Mouse (Mus musculus): ENCODE measurements around the gene Wdr11. TPM values are rescaled to one million over a fixed set of nuclear protein-coding genes. Genes with fewer than 3 reads are reported as not detected.

The Wdr11 gene
- total RNA-seq (2014; rRNA removed) (40.1 and 49.5 TPM in 2 replicates), polyA plus RNA-seq (2015; fragmentation: Nextera tagmentation; extraction: Ambion mirVana) (28.1 and 29.4 TPM in 2 replicates)

DNA sequence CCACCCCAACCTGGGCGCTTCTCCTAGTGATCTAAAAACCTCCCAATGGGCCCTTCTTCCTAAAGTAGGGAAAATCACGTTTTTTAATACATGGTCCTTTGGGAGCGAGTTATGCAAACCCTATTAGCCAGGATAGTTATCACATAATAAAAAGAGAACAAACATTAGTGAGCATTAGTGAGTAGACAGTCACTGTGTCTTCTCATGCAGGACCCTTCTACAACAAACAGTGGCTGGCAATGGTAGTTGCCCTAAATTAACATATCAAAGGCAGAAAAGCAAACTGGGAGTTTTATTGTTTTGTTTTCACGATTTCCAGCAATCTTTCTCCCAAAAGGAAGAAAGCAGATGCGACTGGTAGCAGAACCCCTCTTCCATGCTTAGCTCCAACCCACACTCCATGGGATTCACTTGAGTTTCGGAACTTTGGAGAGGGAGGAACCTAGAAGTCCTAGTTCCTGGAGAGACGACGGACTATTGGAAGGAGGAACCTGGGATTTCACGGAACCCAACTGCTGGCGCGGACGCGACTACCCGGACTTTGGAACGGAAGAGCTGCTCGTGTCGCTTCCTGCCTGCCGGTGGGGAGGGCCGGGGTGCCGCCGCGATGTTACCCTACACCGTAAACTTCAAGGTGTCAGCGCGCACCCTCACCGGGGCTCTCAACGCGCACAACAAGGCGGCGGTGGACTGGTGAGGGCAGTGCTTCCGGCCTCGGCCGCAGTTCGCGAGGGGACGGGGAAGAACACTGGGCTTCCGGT is at the start of gene Wdr11:
Gene Wdr11 (plus strand): TSS at position 493 of the 761 bp plus-strand sequence.
- peak within 1 kb of the TSS; percentile 62 for H3K4me2 ChIP-seq (ENCODE audit: low read depth, low read length, poor library complexity, severe bottlenecking)
- 0 out of 2 replicates have a peak, but pooled peaks cover 2% of the 10 kb centered on the region for H3K4me1 ChIP-seq (ENCODE audit: insufficient read depth, low read length)
- H3K4me3 ChIP-seq (ENCODE audit: low read depth, low read length) = peak within 1 kb of the TSS; percentile 68
- no peak for TF ChIP-seq CTCF (IDR thresholded peaks at IDR 0.05)
- H3K27ac ChIP-seq (ENCODE audit: low read depth, low read length) = peak within 1 kb of the TSS; percentile 88
- 4% methylated on average over 37 of the region's 37 CpGs for WGBS
- H3K27me3 ChIP-seq (ENCODE audit: insufficient read depth, low read length) = no peaks in the 10 kb centered on the region
- no peaks in the 10 kb centered on the region for H3K9me3 ChIP-seq (ENCODE audit: low read length)
- ATAC-seq (ENCODE audit: low FRiP score) (peak; percentile 84), DNase-seq (ENCODE audit: low spot score) (peak; percentile 88)
- H3K36me3 ChIP-seq (ENCODE audit: insufficient read depth, low read length) = no peaks in the 10 kb centered on the region
- peak within 1 kb of the TSS; percentile 77 for H3K9ac ChIP-seq (replicated peaks; ENCODE audit: low read length, poor library complexity, severe bottlenecking)

DNA sequence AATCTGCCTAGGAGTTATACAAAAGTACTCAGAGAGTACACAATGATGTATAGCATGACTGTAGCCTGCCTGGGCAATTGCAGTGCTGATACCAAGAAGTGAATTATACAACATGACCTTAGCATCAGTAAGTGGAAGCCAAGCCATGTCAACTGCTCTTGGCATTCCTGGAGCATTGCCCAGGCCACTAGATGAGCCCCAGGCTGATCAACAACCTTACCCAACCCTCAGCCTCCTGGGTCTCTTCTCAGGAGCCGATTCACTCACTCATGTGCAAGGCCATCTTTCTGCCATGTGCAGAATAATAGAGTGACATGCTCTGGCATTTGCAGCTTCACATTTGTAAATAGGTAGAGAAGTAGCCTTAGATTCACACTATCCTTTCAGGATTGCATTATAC is 24.1 kb upstream of the Wdr11 start:
- 41% methylated on average over 1 of the region's 1 CpGs for WGBS
- H3K9ac ChIP-seq (replicated peaks; ENCODE audit: low read length, poor library complexity, severe bottlenecking) = no peak overlapping the region
- H3K27ac ChIP-seq (ENCODE audit: low read depth, low read length) = no peak overlapping the region
- H3K36me3 ChIP-seq (ENCODE audit: insufficient read depth, low read length) = no peaks in the 10 kb centered on the region
- no peak overlapping the region for H3K4me3 ChIP-seq (ENCODE audit: low read depth, low read length)
- no peaks in the 10 kb centered on the region for H3K27me3 ChIP-seq (ENCODE audit: insufficient read depth, low read length)
- no peaks in the 10 kb centered on the region for H3K9me3 ChIP-seq (ENCODE audit: low read length)
- peak; percentile 15 for DNase-seq (ENCODE audit: low spot score)
- no peak overlapping the region for H3K4me2 ChIP-seq (ENCODE audit: low read depth, low read length, poor library complexity, severe bottlenecking)
- TF ChIP-seq CTCF (IDR thresholded peaks at IDR 0.05) = no peak
- no peak for ATAC-seq (ENCODE audit: low FRiP score)
- no peaks in the 10 kb centered on the region for H3K4me1 ChIP-seq (ENCODE audit: insufficient read depth, low read length)

GRCm38 (mm10) chr7:129568338-129568737 is 23.3 kb upstream of the Wdr11 start:
- H3K36me3 ChIP-seq (ENCODE audit: insufficient read depth, low read length) = no peaks in the 10 kb centered on the region
- no peaks in the 10 kb centered on the region for H3K9me3 ChIP-seq (ENCODE audit: low read length)
- ATAC-seq (ENCODE audit: low FRiP score) = no peak
- H3K4me2 ChIP-seq (ENCODE audit: low read depth, low read length, poor library complexity, severe bottlenecking) = no peak overlapping the region
- no peak overlapping the region for H3K4me3 ChIP-seq (ENCODE audit: low read depth, low read length)
- no peak for TF ChIP-seq CTCF (IDR thresholded peaks at IDR 0.05)
- no peaks in the 10 kb centered on the region for H3K27me3 ChIP-seq (ENCODE audit: insufficient read depth, low read length)
- H3K4me1 ChIP-seq (ENCODE audit: insufficient read depth, low read length) = no peaks in the 10 kb centered on the region
- 15% methylated on average over 2 of the region's 2 CpGs for WGBS
- DNase-seq (ENCODE audit: low spot score) = peak; percentile 42
- no peak overlapping the region for H3K27ac ChIP-seq (ENCODE audit: low read depth, low read length)
- H3K9ac ChIP-seq (replicated peaks; ENCODE audit: low read length, poor library complexity, severe bottlenecking) = no peak overlapping the region

GRCm38 (mm10) chr7:129574471-129574870 is 17.2 kb upstream of the Wdr11 start:
- H3K4me1 ChIP-seq (ENCODE audit: insufficient read depth, low read length) = 0 out of 2 replicates have a peak, but pooled peaks cover 3% of the 10 kb centered on the region
- no peak for TF ChIP-seq CTCF (IDR thresholded peaks at IDR 0.05)
- H3K36me3 ChIP-seq (ENCODE audit: insufficient read depth, low read length) = no peaks in the 10 kb centered on the region
- 74% methylated on average over 4 of the region's 4 CpGs for WGBS
- H3K27me3 ChIP-seq (ENCODE audit: insufficient read depth, low read length) = no peaks in the 10 kb centered on the region
- no peaks in the 10 kb centered on the region for H3K9me3 ChIP-seq (ENCODE audit: low read length)
- DNase-seq (ENCODE audit: low spot score) (no peak), ATAC-seq (ENCODE audit: low FRiP score) (no peak)
- H3K27ac ChIP-seq (ENCODE audit: low read depth, low read length) = no peak overlapping the region
- H3K4me2 ChIP-seq (ENCODE audit: low read depth, low read length, poor library complexity, severe bottlenecking) = no peak overlapping the region
- H3K4me3 ChIP-seq (ENCODE audit: low read depth, low read length) = no peak overlapping the region
- no peak overlapping the region for H3K9ac ChIP-seq (replicated peaks; ENCODE audit: low read length, poor library complexity, severe bottlenecking)

DNA sequence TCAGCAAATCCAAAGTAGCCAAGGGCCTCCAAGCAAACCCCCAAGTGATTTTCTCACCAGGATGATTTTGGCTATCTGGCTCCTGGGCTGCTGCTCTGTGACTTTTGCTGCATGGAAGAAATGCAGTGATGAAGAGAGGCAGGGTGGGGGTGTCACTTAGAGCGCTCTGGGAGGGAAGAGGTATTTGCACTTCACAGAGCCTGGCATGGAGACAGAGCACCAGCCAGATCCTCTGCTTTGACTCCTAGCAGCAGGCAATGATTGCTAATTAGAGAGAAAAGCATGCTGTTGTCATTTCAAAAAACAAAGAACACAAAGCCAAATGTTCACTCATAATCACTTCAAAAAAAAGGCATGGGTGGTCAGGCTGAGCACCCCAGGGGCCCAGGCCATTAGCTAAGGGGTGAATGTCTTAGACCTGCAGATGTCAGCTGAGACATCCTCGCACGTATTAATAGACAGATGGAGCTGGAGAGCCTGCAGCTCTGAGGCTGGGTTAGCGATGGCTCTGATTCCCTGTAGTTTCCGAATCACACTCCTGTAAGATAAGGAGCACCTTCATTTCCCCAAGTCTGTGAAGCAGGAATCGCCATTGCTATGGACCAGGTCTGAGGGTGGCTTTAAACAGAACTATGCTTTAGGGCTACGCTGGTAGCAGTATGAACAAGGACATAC is 16.4 kb upstream of the Wdr11 start:
- no peak overlapping the region for H3K27ac ChIP-seq (ENCODE audit: low read depth, low read length)
- H3K36me3 ChIP-seq (ENCODE audit: insufficient read depth, low read length) = no peaks in the 10 kb centered on the region
- H3K9ac ChIP-seq (replicated peaks; ENCODE audit: low read length, poor library complexity, severe bottlenecking) = no peak overlapping the region
- ATAC-seq (ENCODE audit: low FRiP score) (no peak), DNase-seq (ENCODE audit: low spot score) (peak; percentile 35)
- H3K4me3 ChIP-seq (ENCODE audit: low read depth, low read length) = no peak overlapping the region
- H3K27me3 ChIP-seq (ENCODE audit: insufficient read depth, low read length) = no peaks in the 10 kb centered on the region
- H3K9me3 ChIP-seq (ENCODE audit: low read length) = no peaks in the 10 kb centered on the region
- peak; percentile 25; the same call in 1 of the 2 replicates for TF ChIP-seq CTCF (IDR thresholded peaks at IDR 0.05)
- no peak overlapping the region for H3K4me2 ChIP-seq (ENCODE audit: low read depth, low read length, poor library complexity, severe bottlenecking)
- 22% methylated on average over 7 of the region's 7 CpGs for WGBS
- H3K4me1 ChIP-seq (ENCODE audit: insufficient read depth, low read length) = 0 out of 2 replicates have a peak, but pooled peaks cover 3% of the 10 kb centered on the region

All from midbrain, postnatal 0 days (tissue).